Mouse (Mus musculus) heart, adult 2 months (tissue): ENCODE measurements around the gene Col18a1. TPM values are rescaled to one million over a fixed set of nuclear protein-coding genes. Genes with fewer than 3 reads are reported as not detected.

Experiments used
- DNase-seq, 2 experiments: peaks; one replicate each; pipeline ENCODE4 v3.0.0; 2021
- H3K27ac ChIP-seq: fragments of 200-600 bp; 2 replicates; pipeline ENCODE4 v1.8.1; 2022
- H3K27me3 ChIP-seq: fragments of 200-500 bp; 2 replicates; pipeline ENCODE4 v1.6.1; 2012; ENCODE audit warnings: mild to moderate bottlenecking, low read length, inconsistent platforms, mixed read lengths; ENCODE audit not compliant: control insufficient read depth, insufficient read depth
- H3K36me3 ChIP-seq: fragments of 200-500 bp; 2 replicates; pipeline ENCODE4 v1.6.1; 2012; ENCODE audit warnings: low read length, inconsistent platforms; ENCODE audit not compliant: control insufficient read depth, insufficient read depth
- H3K4me1 ChIP-seq: fragments of 200-500 bp; 2 replicates; pipeline ENCODE4 v1.6.1; 2011; ENCODE audit warnings: low read length; ENCODE audit not compliant: control insufficient read depth, insufficient read depth
- H3K4me3 ChIP-seq: fragments of 200-600 bp; 2 replicates; pipeline ENCODE4 v1.8.1; 2022
- H3K79me2 ChIP-seq: fragments of 200-500 bp; replicated peaks from 2 replicates; pipeline ENCODE4 v1.6.1; 2012; ENCODE audit warnings: mild to moderate bottlenecking, inconsistent platforms, low read length, moderate library complexity, mixed read lengths; ENCODE audit not compliant: control insufficient read depth, insufficient read depth
- H3K9ac ChIP-seq: fragments of 200-500 bp; 2 replicates; pipeline ENCODE4 v1.6.1; 2012; ENCODE audit warnings: low read depth, mild to moderate bottlenecking, control low read depth, inconsistent platforms, low read length, mixed read lengths
- CTCF ChIP-seq: fragments of 200-600 bp; IDR thresholded peaks from 2 replicates; pipeline ENCODE4 v1.8.1; 2022; ENCODE audit warnings: antibody characterized with exemption, mild to moderate bottlenecking, moderate library complexity
- EP300 ChIP-seq: fragments of 200-500 bp; IDR thresholded peaks from 2 replicates; pipeline ENCODE4 v1.6.1; 2011; ENCODE audit warnings: low read depth, low read length, control low read depth; ENCODE audit not compliant: insufficient read depth
- POLR2A ChIP-seq: fragments of 200-500 bp; IDR thresholded peaks from 2 replicates; pipeline ENCODE4 v1.6.1; 2011; ENCODE audit warnings: mild to moderate bottlenecking, low read depth, low read length, control low read depth; ENCODE audit not compliant: insufficient read depth
- WGBS: fragments of 180-500 bp; shearing (Covaris S2); methylation state at CpG from one replicate; pipeline ENCODE4 v1.1.7; 2018; 5-methylcytosine and 5-hydroxymethylcytosine counted together
- intact Hi-C: fragments of 180-260 bp; cut with DNase I; formaldehyde crosslinking; loops from one replicate; pipeline ENCODE4 v1.15.1; 2025
- polyA plus RNA-seq: library from polyadenylated mRNA; depleted of rRNA; stranded (reverse); fragments of >200 nt; gene quantifications from 2 replicates; pipeline ENCODE4 v1.2.3, GENCODE M21; 2012
- total RNA-seq, 2 experiments: library from RNA; stranded (reverse); gene quantifications; 2 replicates each; pipeline ENCODE4 v1.2.3; 2021

The Col18a1 gene
- total and polyA plus RNA-seq, 3 experiments = 9.3 to 13.1 (median 9.8) TPM

DNA sequence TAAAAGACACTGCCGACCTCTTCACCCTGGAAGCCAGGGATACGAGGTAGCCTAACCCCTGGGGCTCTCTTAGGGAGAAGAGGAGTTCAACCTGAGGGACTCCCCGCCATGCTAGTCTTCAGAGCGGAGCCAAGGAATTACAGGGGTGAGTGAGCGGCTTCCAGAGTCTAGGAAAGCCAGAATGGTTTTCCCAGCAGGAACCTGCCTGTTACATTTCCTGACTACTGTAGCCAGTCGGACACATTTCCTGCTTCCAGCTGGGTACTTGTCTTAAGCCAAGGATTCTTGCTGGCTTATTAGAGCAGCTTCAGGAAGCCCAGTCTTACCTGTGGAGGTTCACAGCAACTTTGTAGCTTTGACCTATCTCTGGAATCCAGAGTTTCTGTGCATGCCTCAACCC is 34.8 kb downstream of the Col18a1 start:
- no peak overlapping the region for H3K9ac ChIP-seq
- H3K4me3 ChIP-seq = no peak overlapping the region
- TF ChIP-seq EP300 = no peak
- TF ChIP-seq POLR2A = no peak
- TF ChIP-seq CTCF = no peak
- H3K36me3 ChIP-seq = no peaks in the 10 kb centered on the region
- intact Hi-C loops = loop anchor here (2.0 to 10.0 kb wide), 3 partner anchors 49 to 383 kb away; partner anchors contain the start of gene Fam207a
- H3K4me1 ChIP-seq = no peaks in the 10 kb centered on the region; the same call in none of the 2 replicates
- 52% methylated on average over 6 of the region's 6 CpGs for WGBS
- H3K79me2 ChIP-seq = no peaks in the 10 kb centered on the region
- H3K27me3 ChIP-seq = no peaks in the 10 kb centered on the region
- no peak for DNase-seq
- H3K27ac ChIP-seq = no peak overlapping the region

DNA sequence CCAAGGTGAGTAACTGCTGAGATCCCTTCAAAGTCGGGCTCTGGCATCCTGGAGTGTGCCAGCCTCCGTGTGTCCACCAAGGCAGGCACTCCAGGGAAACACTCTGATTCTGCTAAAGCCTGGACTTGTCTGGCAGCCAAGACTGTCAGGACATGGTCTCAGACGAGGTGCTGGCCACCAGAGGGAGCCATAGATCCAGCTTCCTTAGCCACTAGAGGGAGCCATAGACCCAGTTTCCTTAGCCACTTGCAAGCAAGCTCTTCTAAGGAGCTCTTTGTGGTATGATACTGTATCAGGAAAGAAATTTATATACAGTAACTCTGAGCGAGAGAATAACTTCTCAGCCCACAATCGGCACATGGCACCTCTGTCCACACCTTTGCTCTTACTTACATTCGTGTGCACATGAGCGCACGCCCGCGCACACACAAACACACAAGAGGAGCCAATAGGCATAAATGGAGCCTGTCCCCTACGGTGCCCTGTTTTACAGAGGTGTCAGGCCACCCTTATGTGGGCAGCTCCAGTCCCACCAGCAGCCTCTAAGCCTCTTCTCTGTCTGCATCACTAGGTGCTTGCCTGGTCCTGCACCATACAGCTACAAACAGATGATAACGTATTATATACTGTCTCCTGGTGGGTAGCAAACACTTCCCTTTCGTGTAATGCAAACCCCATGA is 35.6 kb downstream of the Col18a1 start:
- 43% methylated on average over 13 of the region's 13 CpGs for WGBS
- H3K27ac ChIP-seq = no peak overlapping the region
- H3K4me1 ChIP-seq = no peaks in the 10 kb centered on the region; the same call in none of the 2 replicates
- peak; percentile 89 to 94 for DNase-seq
- no peaks in the 10 kb centered on the region for H3K79me2 ChIP-seq
- H3K9ac ChIP-seq = no peak overlapping the region
- H3K27me3 ChIP-seq = no peaks in the 10 kb centered on the region
- H3K36me3 ChIP-seq = no peaks in the 10 kb centered on the region
- no peak overlapping the region for H3K4me3 ChIP-seq
- peak; percentile 100 for TF ChIP-seq CTCF
- peak; percentile 99 for TF ChIP-seq EP300
- no peak for TF ChIP-seq POLR2A
- intact Hi-C loops = loop anchor here (1.0 to 10.0 kb wide), 4 partner anchors 48 to 384 kb away; partner anchors contain the start of gene Fam207a

DNA sequence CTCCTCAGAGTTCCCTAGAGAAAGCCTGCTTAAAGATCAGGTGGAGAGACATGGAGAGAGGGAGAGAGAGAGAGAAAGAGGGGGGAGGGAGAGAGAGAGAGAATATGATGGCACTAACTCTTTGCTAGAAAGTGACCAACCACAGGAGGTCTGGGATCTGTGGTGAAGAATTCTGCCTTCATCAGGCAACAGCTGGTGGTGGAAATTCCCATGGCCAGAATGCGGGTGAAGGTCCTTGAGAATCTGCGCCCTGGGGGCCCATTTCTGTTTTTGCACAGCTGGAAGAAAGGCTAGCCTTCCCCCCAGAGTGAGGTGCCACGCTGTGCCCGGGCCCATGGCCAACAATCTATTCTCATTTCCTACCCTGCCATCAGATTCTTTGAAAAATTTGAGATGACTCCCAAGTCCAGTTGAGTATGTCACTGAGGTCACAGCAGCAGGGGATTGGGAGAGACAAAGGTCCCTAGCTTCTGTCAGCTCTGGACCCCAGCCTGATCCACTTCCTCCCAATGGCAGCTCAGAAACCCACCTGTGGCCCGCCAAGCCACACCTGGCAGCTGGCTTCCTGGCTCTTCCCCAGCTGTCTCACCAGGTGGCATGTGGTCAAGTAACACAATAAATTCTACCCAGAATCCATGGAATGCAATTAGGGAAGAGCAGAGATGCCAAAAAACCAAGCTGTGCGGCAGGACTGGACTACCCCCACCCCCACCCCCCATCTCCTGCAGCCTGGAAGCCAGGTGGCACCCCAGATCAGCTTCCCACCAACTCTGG is 36.5 kb downstream of the Col18a1 start:
- H3K36me3 ChIP-seq = no peaks in the 10 kb centered on the region
- no peaks in the 10 kb centered on the region for H3K27me3 ChIP-seq
- TF ChIP-seq EP300 = no peak
- TF ChIP-seq CTCF = no peak
- TF ChIP-seq POLR2A = no peak
- H3K4me3 ChIP-seq = no peak overlapping the region
- H3K4me1 ChIP-seq = no peaks in the 10 kb centered on the region; the same call in none of the 2 replicates
- no peak overlapping the region for H3K9ac ChIP-seq
- WGBS = 83% methylated on average over 6 of the region's 6 CpGs
- H3K79me2 ChIP-seq = no peaks in the 10 kb centered on the region
- DNase-seq = no peak
- intact Hi-C loops = loop anchor here (1.0 to 10.0 kb wide), 4 partner anchors 47 to 385 kb away; partner anchors contain the start of gene Fam207a
- no peak overlapping the region for H3K27ac ChIP-seq

DNA sequence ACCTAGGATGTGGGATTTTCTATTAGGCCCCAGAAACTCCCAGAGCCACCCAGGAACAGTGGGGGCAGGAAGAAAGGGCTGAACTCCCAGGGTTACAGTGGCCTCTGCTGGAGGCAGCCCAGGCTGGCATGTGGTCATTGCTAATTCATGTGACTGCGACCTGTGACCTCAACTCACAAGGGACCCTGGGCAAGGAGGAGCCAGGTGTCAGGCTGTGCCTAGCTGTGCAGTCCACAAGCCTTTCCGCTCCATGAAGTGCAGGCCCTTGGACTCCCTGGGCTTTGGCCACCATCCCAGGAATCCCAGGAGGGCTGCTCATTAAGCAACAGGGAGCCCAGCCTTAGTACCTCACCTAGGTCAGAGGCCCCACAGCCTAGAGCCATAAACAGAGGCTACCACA is 38.4 kb downstream of the Col18a1 start:
- no peaks in the 10 kb centered on the region for H3K36me3 ChIP-seq
- intact Hi-C loops = no loop called here
- H3K27me3 ChIP-seq = no peaks in the 10 kb centered on the region
- H3K9ac ChIP-seq = no peak overlapping the region
- H3K4me1 ChIP-seq = no peaks in the 10 kb centered on the region; the same call in none of the 2 replicates
- no peak overlapping the region for H3K4me3 ChIP-seq
- peak in 1 of 2 experiments; percentile 29 for DNase-seq
- no peak overlapping the region for H3K27ac ChIP-seq
- no peaks in the 10 kb centered on the region for H3K79me2 ChIP-seq
- WGBS = 48% methylated on average over 2 of the region's 2 CpGs
- TF ChIP-seq POLR2A = no peak
- TF ChIP-seq CTCF = peak; percentile 49

DNA sequence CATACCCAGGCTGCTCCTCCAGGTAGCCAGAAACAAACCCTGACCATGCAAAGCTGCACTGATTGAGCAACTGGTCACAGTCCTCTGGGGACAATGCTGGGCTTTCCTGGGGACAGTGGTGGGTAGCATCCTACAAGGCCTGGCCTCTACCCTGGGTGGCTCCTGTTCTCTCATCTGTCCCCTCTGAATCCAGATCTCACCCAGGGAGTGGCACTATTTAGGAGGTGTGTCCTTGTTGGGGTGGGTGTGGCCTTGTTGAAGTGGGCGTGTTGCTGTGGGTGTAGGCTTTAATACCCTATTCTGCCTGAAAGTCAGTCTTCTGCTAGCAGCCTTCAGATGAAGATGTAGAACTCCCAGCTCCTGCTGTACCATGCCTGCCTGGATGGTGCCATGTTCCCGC is 39.8 kb downstream of the Col18a1 start:
- 89% methylated on average over 2 of the region's 2 CpGs for WGBS
- Histone ChIP-seq H3K36me3 (no peaks in the 10 kb centered on the region), H3K4me1 (no peaks in the 10 kb centered on the region; the same call in none of the 2 replicates), H3K79me2 (no peaks in the 10 kb centered on the region), H3K27me3 (no peaks in the 10 kb centered on the region), H3K9ac (no peak overlapping the region), H3K4me3 (no peak overlapping the region), H3K27ac (no peak overlapping the region)
- no peak for TF ChIP-seq EP300
- no peak for TF ChIP-seq CTCF
- TF ChIP-seq POLR2A = no peak
- no peak for DNase-seq
- intact Hi-C loops = no loop called here

DNA sequence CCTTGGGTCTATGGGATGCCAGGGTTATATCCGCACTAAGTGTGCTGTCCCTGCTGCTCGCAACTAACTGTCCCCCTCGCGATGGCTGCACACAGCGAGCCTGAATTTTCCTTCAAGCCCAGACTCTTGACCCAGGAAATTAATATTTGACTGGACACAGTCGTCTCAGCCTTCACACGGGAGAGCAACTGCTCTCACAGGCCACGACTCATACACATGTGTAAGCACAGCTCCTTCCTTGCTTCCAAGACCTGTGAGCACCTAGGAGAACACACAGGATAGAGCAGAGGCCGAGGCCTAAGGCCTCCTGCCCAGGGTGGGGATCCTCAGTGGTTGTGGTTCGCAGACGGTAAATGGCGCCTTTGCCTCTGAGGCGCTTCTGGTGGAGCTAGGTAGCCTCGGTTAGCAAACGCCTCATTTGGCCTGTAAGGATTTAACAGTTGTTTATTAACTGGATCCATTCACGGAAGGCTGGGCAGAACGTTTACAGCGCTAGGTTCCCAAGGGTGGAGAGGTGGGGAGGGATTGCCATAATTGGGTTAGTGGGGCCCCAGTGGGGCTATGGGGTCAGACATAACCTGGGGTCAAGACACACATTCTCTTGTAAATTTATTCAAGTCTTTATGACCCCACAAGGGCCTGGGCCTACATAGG is 41.1 kb downstream of the Col18a1 start:
- Histone ChIP-seq H3K79me2 (no peaks in the 10 kb centered on the region), H3K27ac (no peak overlapping the region), H3K9ac (no peak overlapping the region), H3K27me3 (no peaks in the 10 kb centered on the region), H3K36me3 (no peaks in the 10 kb centered on the region), H3K4me3 (no peak overlapping the region), H3K4me1 (no peaks in the 10 kb centered on the region; the same call in 1 of the 2 replicates)
- TF ChIP-seq POLR2A (no peak), EP300 (no peak), CTCF (no peak)
- 91% methylated on average over 18 of the region's 18 CpGs for WGBS
- DNase-seq = no peak
- intact Hi-C loops = no loop called here
